In genomic region chr5:147583702-147584298, GRCm38 (mm10) we compare ENCODE assay signal across 9 mouse cellular contexts.
A peak's percentile ranks its signal among the peaks of the same experiment; 100 is the strongest.
DNase-seq lines count a peak whose midpoint lies in the region; ATAC-seq lines count a peak whose summit lies in the region.
"Had no signal": no experiment of that assay in that cellular context is flagged by ENCODE, and none has a peak within 500 bp of the region (broad histone marks: within the 10 kb centered on the region; RNA-seq: fewer than 3 reads in every experiment).

No protein-coding gene starts in this region.

- 45% methylated on average over 14 of the region's 14 CpGs for WGBS in liver, embryonic 12.5 days (ENCODE audit: insufficient replicate concordance)

- ATAC-seq in liver, embryonic 12.5 days: no peak

- no peaks in the 10 kb centered on the region for H3K36me3 ChIP-seq in liver, embryonic 12.5 days
- H3K36me3 ChIP-seq: embryonic facial prominence, embryonic 12.5 days had no signal

- no peak overlapping the region for H3K4me2 ChIP-seq in liver, embryonic 12.5 days
- H3K4me2 ChIP-seq: embryonic facial prominence, embryonic 12.5 days had no signal

- no peak overlapping the region for H3K9ac ChIP-seq in liver, embryonic 12.5 days
- H3K9ac ChIP-seq: embryonic facial prominence, embryonic 12.5 days had no signal

- intact Hi-C loops in left cerebral cortex, postnatal 14 days (cut with DNase I): loop anchor here (5.0 kb wide), 2 partner anchors 74 to 264 kb away; no protein-coding TSS in a partner anchor

- H3K27me3 ChIP-seq in liver, embryonic 12.5 days (replicated peaks): no peaks in the 10 kb centered on the region
- H3K27me3 ChIP-seq: embryonic facial prominence, embryonic 12.5 days had no signal

- H3K4me3 ChIP-seq in liver, embryonic 12.5 days: no peak overlapping the region
- H3K4me3 ChIP-seq: embryonic facial prominence, embryonic 12.5 days had no signal

- peak; percentile 81 for DNase-seq in liver
- DNase-seq in cerebellum, adult 18-20 months: peak; percentile 72 to 76
- peak; percentile 72 for DNase-seq in gastrocnemius, adult 18-20 months (ENCODE audit: low spot score)
- peak; percentile 74 for DNase-seq in induced T-regulatory cell, adult 2 months (ENCODE audit: low read depth)
- DNase-seq in left cerebral cortex, postnatal 14 days (ENCODE audit: low spot score in 2 of 2): peak; percentile 69 to 85
- DNase-seq in monocyte, adult 2 months (ENCODE audit: low read depth in 1 of 2, low spot score in 2 of 2): peak; percentile 22 to 43
- DNase-seq in telencephalon, adult 2 months (ENCODE audit: low read depth, low spot score): peak; percentile 43

- no peaks in the 10 kb centered on the region for H3K9me3 ChIP-seq in liver, embryonic 12.5 days (replicated peaks)
- H3K9me3 ChIP-seq: embryonic facial prominence, embryonic 12.5 days had no signal

- no peak overlapping the region for H3K27ac ChIP-seq in liver, embryonic 12.5 days
- H3K27ac ChIP-seq: embryonic facial prominence, embryonic 12.5 days had no signal

- H3K4me1 ChIP-seq in liver, embryonic 12.5 days: no peaks in the 10 kb centered on the region
- H3K4me1 ChIP-seq: embryonic facial prominence, embryonic 12.5 days had no signal
